Mouse (Mus musculus): ENCODE results near the gene Ctla4. TPM values are rescaled to one million over a fixed set of nuclear protein-coding genes. Genes with fewer than 3 reads are reported as not detected.

Ctla4 gene
- total and polyA plus RNA-seq, 3 experiments = not detected

- no peak for DNase-seq (ENCODE audit: low read depth, low spot score)
Measured at GRCm38 (mm10) chr1:60907466-60907865, 20.7 kb downstream of the Ctla4 start.

DNA sequence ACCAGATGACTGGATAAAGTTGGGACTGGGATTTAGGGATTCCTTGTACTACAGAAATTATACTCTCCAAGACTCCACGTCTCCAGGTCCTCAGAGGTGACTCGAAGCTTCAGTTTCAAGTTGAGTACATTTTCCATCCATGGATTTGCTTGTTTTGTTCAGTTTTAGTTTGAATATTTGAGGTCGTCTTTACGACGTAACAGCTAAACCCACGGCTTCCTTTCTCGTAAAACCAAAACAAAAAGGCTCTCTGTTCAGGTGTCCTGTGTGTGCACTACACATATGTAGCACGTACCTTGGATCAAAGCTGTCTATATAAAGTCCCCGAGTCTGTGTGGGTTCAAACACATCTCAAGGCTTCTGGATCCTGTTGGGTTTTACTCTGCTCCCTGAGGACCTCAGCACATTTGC lies 22.0 kb downstream of the Ctla4 start:
- Histone ChIP-seq H3K4me1 (ENCODE audit: control insufficient read depth in 1 of 2, insufficient read depth in 2 of 2, low read length in 2 of 2) (no peaks in the 10 kb centered on the region), H3K9ac (ENCODE audit: control insufficient read depth, low read depth, low read length, poor library complexity, severe bottlenecking) (no peak overlapping the region)

More at GRCm38 (mm10) chr1:60907466-60907865, 20.7 kb downstream of the Ctla4 start:
- Histone ChIP-seq H3K4me3 (ENCODE audit: control insufficient read depth in 1 of 2, insufficient read depth in 1 of 2, low read depth in 2 of 2, low read length in 2 of 2) (no peak overlapping the region), H3K27ac (ENCODE audit: control insufficient read depth, low read depth, low read length) (no peak overlapping the region), H3K9me3 (replicated peaks; ENCODE audit: insufficient read depth, low read length) (no peaks in the 10 kb centered on the region), H3K36me3 (ENCODE audit: control insufficient read depth in 1 of 2, insufficient read depth in 2 of 2, low read length in 2 of 2) (no peaks in the 10 kb centered on the region), H3K79me2 (ENCODE audit: control insufficient read depth, insufficient read depth, low read length, poor library complexity) (no peaks in the 10 kb centered on the region), H3K9ac (ENCODE audit: control insufficient read depth, low read depth, low read length, poor library complexity, severe bottlenecking) (no peak overlapping the region), H3K27me3 (ENCODE audit: control insufficient read depth in 1 of 2, insufficient read depth in 2 of 2, low read length in 2 of 2) (no peaks in the 10 kb centered on the region), H3K4me1 (ENCODE audit: control insufficient read depth in 1 of 2, insufficient read depth in 2 of 2, low read length in 2 of 2) (no peaks in the 10 kb centered on the region)
- TF ChIP-seq CHD2 (IDR thresholded peaks at IDR 0.05; ENCODE audit: low read length) = no peak
- TF ChIP-seq MYB (IDR thresholded peaks at IDR 0.05; ENCODE audit: low read depth, low read length) = no peak
- no peak for TF ChIP-seq POLR2AphosphoS5 (IDR thresholded peaks at IDR 0.05; ENCODE audit: borderline replicate concordance, low read depth, low read length)
- no peak for TF ChIP-seq USF2 (IDR thresholded peaks at IDR 0.05; ENCODE audit: borderline replicate concordance in 1 of 2, insufficient read depth in 1 of 2, low read depth in 1 of 2, low read length in 2 of 2)
- TF ChIP-seq CTCF (IDR thresholded peaks at IDR 0.05 in 2 of 3, conservative IDR thresholded peaks at IDR 0.05 in 1 of 3; ENCODE audit: control insufficient read depth in 1 of 3, insufficient read depth in 1 of 3, low read depth in 2 of 3, low read length in 3 of 3, poor library complexity in 1 of 3, severe bottlenecking in 1 of 3) = no peak
- TF ChIP-seq BHLHE40 (IDR thresholded peaks at IDR 0.05; ENCODE audit: borderline replicate concordance, low read depth, low read length) = no peak
- no peak for TF ChIP-seq HCFC1 (IDR thresholded peaks at IDR 0.05; ENCODE audit: low read depth, low read length)
- no peak for TF ChIP-seq MAZ (IDR thresholded peaks at IDR 0.05; ENCODE audit: low read depth, low read length)
- no peak for TF ChIP-seq POLR2A (IDR thresholded peaks at IDR 0.05; ENCODE audit: control insufficient read depth in 1 of 2, insufficient read depth in 1 of 2, low read depth in 1 of 2, low read length in 2 of 2, poor library complexity in 1 of 2)
- TF ChIP-seq E2F4 (IDR thresholded peaks at IDR 0.05; ENCODE audit: borderline replicate concordance, low read depth, low read length) = no peak
- TF ChIP-seq ELF1 (IDR thresholded peaks at IDR 0.05; ENCODE audit: low read depth, low read length) = no peak
- TF ChIP-seq RCOR1 (IDR thresholded peaks at IDR 0.05; ENCODE audit: low read depth, low read length) = no peak
- no peak for TF ChIP-seq SIN3A (IDR thresholded peaks at IDR 0.05; ENCODE audit: low read length)
- TF ChIP-seq JUND (IDR thresholded peaks at IDR 0.05; ENCODE audit: low read depth, low read length) = no peak

More for the DNA sequence above, 22.0 kb downstream of the Ctla4 start:
- Histone ChIP-seq H3K9me3 (replicated peaks; ENCODE audit: insufficient read depth, low read length) (no peaks in the 10 kb centered on the region), H3K36me3 (ENCODE audit: control insufficient read depth in 1 of 2, insufficient read depth in 2 of 2, low read length in 2 of 2) (no peaks in the 10 kb centered on the region), H3K4me3 (ENCODE audit: control insufficient read depth in 1 of 2, insufficient read depth in 1 of 2, low read depth in 2 of 2, low read length in 2 of 2) (no peak overlapping the region), H3K27ac (ENCODE audit: control insufficient read depth, low read depth, low read length) (no peak overlapping the region), H3K27me3 (ENCODE audit: control insufficient read depth in 1 of 2, insufficient read depth in 2 of 2, low read length in 2 of 2) (no peaks in the 10 kb centered on the region), H3K79me2 (ENCODE audit: control insufficient read depth, insufficient read depth, low read length, poor library complexity) (no peaks in the 10 kb centered on the region)
- no peak for TF ChIP-seq SIN3A (IDR thresholded peaks at IDR 0.05; ENCODE audit: low read length)
- no peak for TF ChIP-seq GATA1 (IDR thresholded peaks at IDR 0.05; ENCODE audit: low read depth, low read length)
- TF ChIP-seq ETS1 (IDR thresholded peaks at IDR 0.05; ENCODE audit: low read depth, low read length) = no peak
- TF ChIP-seq CTCF (IDR thresholded peaks at IDR 0.05 in 2 of 3, conservative IDR thresholded peaks at IDR 0.05 in 1 of 3; ENCODE audit: control insufficient read depth in 1 of 3, insufficient read depth in 1 of 3, low read depth in 2 of 3, low read length in 3 of 3, poor library complexity in 1 of 3, severe bottlenecking in 1 of 3) = no peak
- no peak for TF ChIP-seq ELF1 (IDR thresholded peaks at IDR 0.05; ENCODE audit: low read depth, low read length)
- no peak for DNase-seq (ENCODE audit: low read depth, low spot score)
